Mouse (Mus musculus) liver, postnatal 0 days (tissue): ENCODE measurements around the gene Heatr4. TPM values are rescaled to one million over a fixed set of nuclear protein-coding genes. Genes with fewer than 3 reads are reported as not detected.
"Not testable (repeated sequence)": the region's sequence is repeated elsewhere in the genome, so short reads cannot be mapped to it uniquely, and the experiment has no call there.

Experiments used
- ATAC-seq: fragments of 200-750 bp; cut with Nextera tagmentation; 2 replicates; pipeline ENCODE4 v1.8.0; 2017; ENCODE audit warnings: mild to moderate bottlenecking, moderate library complexity
- DNase-seq: peaks from one replicate; pipeline ENCODE4 v3.0.0-alpha.2; 2016
- H3K27ac ChIP-seq: fragments of 300-500 bp; sonication (generic); 2 replicates; pipeline ENCODE4 v1.5.1; 2014; ENCODE audit warnings: antibody characterized with exemption, moderate library complexity, mild to moderate bottlenecking, low read depth
- H3K27me3 ChIP-seq: fragments of 300-500 bp; sonication (generic); 2 replicates; pipeline ENCODE4 v1.6.1; 2014; ENCODE audit warnings: low read length, control low read depth, mixed read lengths; ENCODE audit not compliant: insufficient read depth
- H3K36me3 ChIP-seq: fragments of 300-500 bp; sonication (generic); replicated peaks from 2 replicates; pipeline ENCODE4 v1.6.1; 2014; ENCODE audit warnings: mild to moderate bottlenecking, control low read depth, low read length, moderate library complexity, mixed read lengths; ENCODE audit not compliant: insufficient read depth
- H3K4me1 ChIP-seq: fragments of 300-500 bp; sonication (generic); 2 replicates; pipeline ENCODE4 v1.6.1; 2014; ENCODE audit warnings: antibody characterized with exemption, mild to moderate bottlenecking, control low read depth; ENCODE audit not compliant: insufficient read depth
- H3K4me2 ChIP-seq: fragments of 300-500 bp; sonication (generic); 2 replicates; pipeline ENCODE4 v1.6.1; 2014; ENCODE audit warnings: low read depth, mild to moderate bottlenecking, low read length, moderate library complexity, mixed read lengths
- H3K4me3 ChIP-seq: fragments of 300-500 bp; sonication (generic); 2 replicates; pipeline ENCODE4 v1.5.1; 2014; ENCODE audit warnings: low read depth, low read length
- H3K9ac ChIP-seq: fragments of 300-500 bp; sonication (generic); replicated peaks from 2 replicates; pipeline ENCODE4 v1.6.1; 2014; ENCODE audit warnings: mild to moderate bottlenecking, moderate library complexity
- H3K9me3 ChIP-seq: fragments of 300-500 bp; sonication (generic); 2 replicates; pipeline ENCODE4 v1.6.1; 2016; ENCODE audit warnings: mild to moderate bottlenecking, control low read depth, low read length, mixed read lengths
- CTCF ChIP-seq: sonication (generic); IDR thresholded peaks from 2 replicates; pipeline ENCODE4 v1.5.1; 2016; ENCODE audit warnings: antibody characterized with exemption, low read depth
- EP300 ChIP-seq: IDR thresholded peaks from 2 replicates; pipeline ENCODE4 v1.6.1; 2016; ENCODE audit warnings: antibody characterized with exemption, low read depth, mild to moderate bottlenecking
- WGBS: fragments of 180-500 bp; shearing (Covaris S2); extraction: QIAGEN DNeasy Blood & Tissue Kit; methylation state at CpG from one replicate; pipeline ENCODE4 v1.1.7; 2014; ENCODE audit not compliant: insufficient replicate concordance; 5-methylcytosine and 5-hydroxymethylcytosine counted together
- polyA plus RNA-seq: library from polyadenylated mRNA; unstranded; fragments of >200 nt; fragmentation: Nextera tagmentation; extraction: Ambion mirVana; gene quantifications from 2 replicates; pipeline ENCODE4 v1.2.1, GENCODE M21; 2015

The Heatr4 gene
- not detected in 2 replicates for polyA plus RNA-seq

DNA sequence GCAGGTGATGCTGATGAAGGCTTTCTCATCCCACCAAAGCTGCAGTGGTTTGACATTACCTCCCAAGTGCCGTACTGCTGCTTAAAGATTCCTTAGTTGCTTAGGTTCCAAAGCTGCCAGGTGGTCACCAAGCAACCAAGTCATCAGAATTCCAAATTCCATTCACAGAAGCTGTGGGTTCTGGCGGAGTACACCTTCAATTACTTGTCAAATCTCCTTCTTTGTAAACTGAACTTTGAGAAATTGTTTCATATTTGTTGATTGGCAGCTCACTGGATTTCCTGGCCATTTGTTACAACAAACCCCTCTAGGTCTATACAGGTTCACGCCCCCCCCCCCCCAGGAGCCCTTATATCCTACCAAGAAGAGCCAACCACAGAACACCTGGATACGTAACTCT lies at the start of gene Heatr4:
Gene Heatr4, minus strand, starts transcription at position 101 of the 400 bp plus-strand sequence.
- H3K27me3 ChIP-seq: no peaks in the 10 kb centered on the region
- no peak within 1 kb of the TSS for H3K27ac ChIP-seq
- TF ChIP-seq EP300 (no peak), CTCF (no peak)
- H3K36me3 ChIP-seq: no peaks in the 10 kb centered on the region
- no peak within 1 kb of the TSS for H3K4me2 ChIP-seq
- H3K9ac ChIP-seq: no peak within 1 kb of the TSS
- peaks cover 11% of the 10 kb centered on the region for H3K4me1 ChIP-seq
- DNase-seq (no peak), ATAC-seq (no peak)
- no peaks in the 10 kb centered on the region; the same call in 1 of the 2 replicates for H3K9me3 ChIP-seq
- 75% methylated on average over 4 of the region's 4 CpGs for WGBS
- no peak within 1 kb of the TSS for H3K4me3 ChIP-seq

DNA sequence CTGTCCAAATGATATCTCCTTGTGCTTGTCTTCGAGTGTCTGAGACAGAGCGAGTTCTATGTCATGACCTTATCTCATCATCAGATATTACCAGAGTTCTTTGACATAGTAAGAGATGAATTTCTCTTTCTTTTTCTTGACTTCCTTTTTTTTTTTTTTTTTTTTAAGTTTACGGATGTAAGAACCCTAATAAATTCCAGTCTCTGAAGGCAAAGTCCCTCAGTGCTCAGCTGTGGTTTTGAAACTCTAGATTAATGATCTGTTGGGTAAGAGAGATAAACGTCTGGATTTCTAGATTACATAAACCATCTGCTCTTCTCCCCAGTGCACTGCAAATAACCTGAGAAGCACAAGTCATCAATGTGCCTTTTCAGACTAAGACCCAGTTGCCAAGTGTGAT lies 49.5 kb upstream of the Heatr4 start:
- Histone ChIP-seq H3K4me1 (peaks cover 6% of the 10 kb centered on the region; the same call in 1 of the 2 replicates), H3K27me3 (no peaks in the 10 kb centered on the region), H3K9ac (no peak overlapping the region), H3K4me2 (no peak overlapping the region), H3K4me3 (no peak overlapping the region), H3K36me3 (no peaks in the 10 kb centered on the region), H3K27ac (no peak overlapping the region), H3K9me3 (no peaks in the 10 kb centered on the region)
- WGBS: 19% methylated on average over 4 of the region's 4 CpGs
- TF ChIP-seq CTCF: no peak
- peak; percentile 15; the same call in 1 of the 2 replicates for TF ChIP-seq EP300
- DNase-seq: no peak
- ATAC-seq: no peak

- peak; percentile 38 for ATAC-seq
- H3K4me2 ChIP-seq, H3K27ac ChIP-seq, H3K36me3 ChIP-seq, DNase-seq, H3K4me1 ChIP-seq, H3K9me3 ChIP-seq, H3K27me3 ChIP-seq, H3K9ac ChIP-seq, H3K4me3 ChIP-seq: not testable (repeated sequence)
- 39% methylated on average over 2 of the region's 2 CpGs for WGBS
These were observed 48.6 kb upstream of the Heatr4 start for GRCm38 (mm10) chr12:84033302-84033701.

DNA sequence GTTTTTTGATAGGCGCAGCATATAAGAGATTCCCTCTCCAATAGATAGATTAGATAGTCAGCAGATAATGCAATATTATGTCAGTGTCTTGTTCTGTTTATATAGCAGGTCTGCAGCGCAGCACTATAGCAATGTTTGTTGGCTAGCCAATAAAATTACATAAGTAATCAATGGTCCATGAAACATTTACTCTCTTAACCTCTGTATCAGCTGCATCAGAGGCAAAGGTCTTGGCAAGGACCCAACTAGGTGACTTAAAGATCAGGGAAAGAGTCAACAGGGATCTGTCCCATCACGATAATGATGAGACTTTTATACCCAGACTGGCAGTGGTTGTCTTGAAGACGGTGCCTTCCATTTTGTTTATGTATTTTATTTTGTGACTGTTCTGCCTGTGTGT lies 48.2 kb upstream of the Heatr4 start:
- Histone ChIP-seq H3K36me3 (no peaks in the 10 kb centered on the region), H3K9ac (no peak overlapping the region), H3K9me3 (no peaks in the 10 kb centered on the region), H3K4me1 (peaks cover 6% of the 10 kb centered on the region; the same call in 1 of the 2 replicates), H3K4me2 (no peak overlapping the region), H3K27ac (no peak overlapping the region), H3K4me3 (no peak overlapping the region), H3K27me3 (no peaks in the 10 kb centered on the region)
- ATAC-seq: peak; percentile 90
- peak; percentile 54 for DNase-seq
- TF ChIP-seq CTCF (no peak), EP300 (peak; percentile 90)
- 53% methylated on average over 4 of the region's 4 CpGs for WGBS

DNA sequence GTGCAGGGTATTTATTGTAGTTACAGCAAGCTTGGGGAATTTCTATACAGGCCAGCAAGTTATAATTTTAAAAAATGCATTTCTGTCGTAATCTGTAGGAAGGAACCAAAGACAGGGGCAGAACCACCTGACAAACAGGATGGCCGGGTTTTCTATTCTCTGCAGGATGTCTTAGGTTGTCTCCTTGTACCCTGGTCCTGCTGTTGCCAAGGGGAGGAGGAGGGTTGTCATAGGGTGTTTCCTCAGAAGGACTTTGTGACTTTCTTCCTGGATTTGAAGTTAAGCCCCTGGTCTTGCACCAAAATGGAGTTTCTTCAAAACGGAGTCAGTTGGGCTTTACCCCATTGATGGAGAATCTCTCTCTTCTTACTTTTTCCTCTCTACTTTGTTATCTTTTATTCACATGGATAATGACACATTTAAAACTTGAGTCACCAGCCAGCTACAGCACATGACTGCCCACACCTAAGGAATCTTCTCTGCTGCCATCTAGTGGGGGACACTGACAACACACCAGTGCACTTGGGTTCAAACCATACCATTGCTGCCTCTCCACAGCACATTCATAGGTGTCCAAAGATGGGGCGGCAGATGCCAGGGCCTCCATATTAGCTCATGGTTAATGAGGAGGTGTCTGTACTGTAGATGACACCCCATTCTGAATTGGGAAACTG lies 46.1 kb upstream of the Heatr4 start:
- ATAC-seq (peak; percentile 48; the same call in 1 of the 2 replicates), DNase-seq (peak; percentile 77)
- 48% methylated on average over 4 of the region's 4 CpGs for WGBS

GRCm38 (mm10) chr12:84029043-84029442 lies 44.4 kb upstream of the Heatr4 start:
- H3K4me3 ChIP-seq, H3K9ac ChIP-seq, H3K36me3 ChIP-seq, H3K4me2 ChIP-seq, H3K27ac ChIP-seq, H3K27me3 ChIP-seq, H3K4me1 ChIP-seq, DNase-seq, H3K9me3 ChIP-seq, ATAC-seq: not testable (repeated sequence)
- WGBS: 95% methylated on average over 1 of the region's 1 CpGs

More for the DNA sequence above, 46.1 kb upstream of the Heatr4 start:
- no peak overlapping the region for H3K27ac ChIP-seq
- H3K4me3 ChIP-seq: no peak overlapping the region
- H3K36me3 ChIP-seq: no peaks in the 10 kb centered on the region
- TF ChIP-seq CTCF: peak; percentile 93
- no peak for TF ChIP-seq EP300
- no peaks in the 10 kb centered on the region for H3K27me3 ChIP-seq
- H3K9me3 ChIP-seq: no peaks in the 10 kb centered on the region
- H3K4me2 ChIP-seq: no peak overlapping the region
- no peak overlapping the region for H3K9ac ChIP-seq
- peaks cover 4% of the 10 kb centered on the region; the same call in 1 of the 2 replicates for H3K4me1 ChIP-seq

- not testable (repeated sequence) for H3K9ac ChIP-seq, H3K4me2 ChIP-seq, H3K4me1 ChIP-seq, H3K27ac ChIP-seq, ATAC-seq, DNase-seq, H3K27me3 ChIP-seq, H3K4me3 ChIP-seq, H3K36me3 ChIP-seq, H3K9me3 ChIP-seq
- 71% methylated on average over 3 of the region's 3 CpGs for WGBS
These were observed 43.7 kb upstream of the Heatr4 start for GRCm38 (mm10) chr12:84028328-84028727.
